Mouse (Mus musculus) gastrocnemius, postnatal 36 days (tissue): ENCODE measurements around the gene Cacng7. TPM values are rescaled to one million over a fixed set of nuclear protein-coding genes. Genes with fewer than 3 reads are reported as not detected.

Source experiments
- DNase-seq, 2 experiments: peaks; one replicate each; pipeline ENCODE4 v3.0.0; 2022
- intact Hi-C: fragments of 180-260 bp; cut with DNase I; formaldehyde crosslinking; loops from one replicate; pipeline ENCODE4 v1.15.1; 2025
- total RNA-seq, 2 experiments: library from RNA; stranded (reverse); gene quantifications; 2 replicates each; pipeline ENCODE4 v1.2.3; 2021

Gene Cacng7
- total RNA-seq, 2 experiments from 2014 or later = 9.0 to 9.7 TPM

DNA sequence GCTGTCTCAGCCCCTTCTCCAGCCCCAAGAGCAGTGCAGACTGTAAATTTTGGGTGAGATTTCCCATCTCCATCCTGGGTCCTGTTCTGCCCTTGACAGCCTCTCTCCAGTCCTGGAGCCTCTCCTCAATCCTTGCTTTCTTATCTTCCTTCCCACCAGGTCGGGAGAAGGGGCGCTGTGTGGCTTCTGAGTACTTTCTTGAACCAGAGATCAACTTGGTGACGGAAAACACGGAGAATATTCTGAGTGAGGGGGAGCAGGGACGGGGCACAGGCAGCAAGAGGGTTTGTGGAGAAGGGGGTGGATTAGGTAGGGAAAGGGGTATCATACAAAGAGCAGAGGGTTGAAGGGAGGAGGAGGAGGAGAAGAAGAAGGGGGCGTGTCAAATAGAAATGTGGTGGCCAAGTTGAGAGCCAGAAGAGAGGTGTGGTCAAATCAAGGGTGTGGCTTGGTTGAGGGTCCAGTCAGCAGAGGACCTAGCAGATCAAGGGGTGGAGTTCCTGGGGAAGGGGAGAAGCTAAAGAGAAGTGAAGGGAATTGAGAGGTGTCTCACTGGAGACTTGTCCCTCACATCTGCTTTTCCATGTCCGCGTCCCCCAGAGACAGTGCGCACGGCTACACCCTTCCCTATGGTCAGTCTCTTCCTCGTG is 5.7 kb downstream of the Cacng7 start:
- intact Hi-C loops = no loop called here
- DNase-seq = no peak

DNA sequence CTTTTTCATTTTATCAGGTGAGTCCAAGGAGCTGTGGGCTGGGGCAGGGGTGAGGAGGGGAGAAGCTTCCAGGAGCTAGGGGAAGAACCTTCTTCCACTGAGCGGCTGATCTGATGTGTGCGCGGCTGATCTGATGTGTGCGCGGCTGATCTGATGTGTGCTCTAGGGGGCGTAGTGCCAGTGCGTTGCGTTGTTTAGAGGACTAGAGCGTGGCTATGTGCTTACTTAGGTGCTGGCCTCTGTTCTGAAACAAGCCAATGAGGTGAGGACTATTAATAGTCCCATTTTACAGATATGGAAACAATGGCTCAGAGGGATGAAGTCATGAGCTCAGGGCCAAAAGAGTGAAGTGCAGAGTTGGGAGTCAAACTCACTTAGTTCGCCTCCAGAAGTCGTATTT is 6.3 kb downstream of the Cacng7 start:
- intact Hi-C loops = no loop called here
- DNase-seq = no peak

DNA sequence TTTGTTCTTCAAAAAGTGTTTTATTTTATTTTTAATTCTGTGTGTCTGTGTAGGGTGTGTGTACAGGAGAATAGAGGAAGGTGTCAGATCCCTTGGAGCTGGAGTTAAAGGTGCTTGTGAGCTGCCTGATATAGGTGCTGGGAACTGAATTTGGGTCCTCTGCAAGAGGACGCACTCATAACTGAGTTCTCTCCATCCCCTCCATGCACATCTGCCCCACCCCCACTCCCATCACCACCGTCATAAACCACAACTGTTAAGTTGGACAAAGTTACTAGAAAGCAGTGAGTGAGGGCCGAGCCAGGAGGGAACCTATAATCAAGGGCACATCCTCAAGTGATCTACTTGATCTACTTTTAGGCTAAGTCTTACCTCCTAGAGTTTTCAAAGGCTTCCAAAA is 11.1 kb downstream of the Cacng7 start:
- no peak for DNase-seq
- intact Hi-C loops = no loop called here

DNA sequence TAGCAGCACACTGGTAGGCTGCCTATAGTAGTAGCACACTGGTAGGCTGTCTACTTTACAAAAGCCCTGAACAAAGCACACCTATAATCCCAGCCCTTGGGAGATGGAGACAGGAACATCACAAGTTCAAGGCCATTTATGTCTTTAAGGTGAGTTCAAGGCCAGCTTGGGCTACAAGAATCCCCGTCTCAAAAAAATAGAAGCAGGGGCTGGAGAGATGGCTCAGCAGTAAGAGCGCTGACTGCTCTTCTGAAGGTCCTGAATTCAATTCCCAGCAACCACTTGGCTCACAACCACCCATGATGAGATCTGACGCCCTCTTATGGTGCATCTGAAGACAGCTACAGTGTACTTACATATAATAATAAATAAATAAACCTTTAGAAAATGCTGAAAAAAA is 12.5 kb downstream of the Cacng7 start:
- intact Hi-C loops = no loop called here
- no peak for DNase-seq

DNA sequence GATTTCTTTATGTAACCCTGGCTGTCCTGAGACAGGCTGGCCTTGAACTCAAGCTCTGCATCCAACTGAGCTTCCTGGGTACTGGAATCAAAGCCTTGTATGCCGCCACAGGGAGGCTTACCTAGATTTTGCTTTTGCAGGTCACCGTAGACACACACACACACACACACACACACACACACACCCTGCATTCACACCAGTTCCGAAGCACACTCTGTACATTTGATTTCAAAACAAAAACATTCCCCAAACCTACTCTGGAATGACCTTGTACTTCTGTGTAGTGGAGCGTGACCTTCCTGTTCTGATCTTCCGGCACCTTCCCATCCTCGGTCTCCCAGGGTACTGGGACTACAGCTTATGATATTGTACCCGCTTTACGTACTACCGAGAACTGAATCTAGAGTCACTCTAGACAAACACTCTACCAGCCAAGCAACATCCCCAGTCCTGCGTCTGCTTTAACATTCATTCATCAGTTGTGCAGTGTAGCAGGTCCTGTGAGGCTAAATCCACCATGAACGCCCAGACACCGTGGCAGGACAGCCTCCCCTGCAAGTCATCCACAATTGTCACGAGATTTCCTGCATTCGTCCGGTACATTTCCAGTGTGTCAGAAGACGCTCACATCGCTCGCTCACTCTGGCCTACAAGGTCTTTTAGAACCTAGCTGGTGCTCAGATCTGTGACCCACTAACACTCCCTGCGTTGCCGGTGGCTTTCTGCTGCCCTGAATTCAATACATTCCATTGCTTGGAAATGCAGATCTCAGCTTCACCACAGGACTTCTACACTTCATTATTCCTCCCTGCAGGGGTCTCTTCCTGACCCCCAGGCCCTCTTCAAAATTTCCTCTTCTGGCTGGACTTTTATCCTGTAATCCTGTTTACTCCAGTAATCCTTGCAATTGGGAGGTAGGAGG is 14.9 kb downstream of the Cacng7 start:
- intact Hi-C loops = no loop called here
- DNase-seq = no peak

DNA sequence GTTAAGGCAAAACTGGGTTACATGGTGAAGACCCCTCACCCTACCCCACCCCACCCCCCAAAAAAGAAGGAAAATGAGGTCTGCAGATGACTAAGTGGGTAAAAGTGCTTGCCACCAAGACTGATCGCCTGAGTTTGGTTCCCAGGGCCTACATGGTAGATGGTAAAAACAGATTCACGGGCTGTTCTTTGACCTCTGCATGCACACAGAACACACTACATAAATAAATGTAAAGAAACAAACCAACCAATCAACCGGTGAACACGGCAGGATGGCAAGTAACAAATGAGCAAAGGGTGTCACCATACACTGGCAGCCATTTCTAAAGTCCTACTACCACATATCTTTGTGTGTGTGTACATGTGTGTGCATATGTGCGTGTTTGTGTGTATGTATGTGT is 15.6 kb downstream of the Cacng7 start:
- DNase-seq = no peak
- intact Hi-C loops = no loop called here

DNA sequence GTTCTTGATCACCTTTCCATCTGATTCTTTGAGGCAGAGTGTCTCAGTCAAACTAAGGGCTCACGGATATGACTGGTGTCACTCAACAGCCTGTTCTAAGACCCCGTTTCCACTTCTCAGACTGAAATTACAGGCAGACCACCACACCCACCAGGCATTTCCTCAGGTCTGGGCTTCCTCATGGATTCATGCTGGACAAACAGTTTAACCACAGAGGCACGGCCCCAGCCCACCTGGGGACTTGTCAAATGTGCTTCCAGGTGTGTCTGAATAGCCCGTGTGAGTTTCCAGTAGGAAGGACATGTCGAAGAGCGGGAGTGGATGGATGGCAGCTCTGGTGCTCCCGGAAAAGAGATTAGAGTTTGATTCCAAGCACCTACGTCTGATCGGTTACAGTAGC is 17.0 kb downstream of the Cacng7 start:
- intact Hi-C loops = no loop called here
- DNase-seq = no peak

DNA sequence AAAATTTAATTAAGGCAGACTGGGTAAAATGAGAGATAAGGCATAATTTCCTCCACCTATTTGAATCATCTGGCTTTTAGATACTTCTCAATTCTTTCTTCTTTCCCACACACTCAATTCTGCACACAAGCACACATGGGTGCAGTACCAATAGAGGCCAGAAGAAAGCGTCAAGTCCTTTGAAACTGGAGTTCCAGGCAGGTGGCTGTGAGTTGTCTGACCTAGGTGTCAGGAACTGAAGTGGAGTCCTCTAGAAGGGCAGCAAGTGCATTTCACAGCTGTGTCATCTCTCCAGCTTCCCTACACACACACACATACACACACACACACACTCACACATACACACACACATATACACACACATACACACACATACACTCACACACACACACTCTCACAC is 18.8 kb downstream of the Cacng7 start:
- intact Hi-C loops = no loop called here
- DNase-seq = no peak

DNA sequence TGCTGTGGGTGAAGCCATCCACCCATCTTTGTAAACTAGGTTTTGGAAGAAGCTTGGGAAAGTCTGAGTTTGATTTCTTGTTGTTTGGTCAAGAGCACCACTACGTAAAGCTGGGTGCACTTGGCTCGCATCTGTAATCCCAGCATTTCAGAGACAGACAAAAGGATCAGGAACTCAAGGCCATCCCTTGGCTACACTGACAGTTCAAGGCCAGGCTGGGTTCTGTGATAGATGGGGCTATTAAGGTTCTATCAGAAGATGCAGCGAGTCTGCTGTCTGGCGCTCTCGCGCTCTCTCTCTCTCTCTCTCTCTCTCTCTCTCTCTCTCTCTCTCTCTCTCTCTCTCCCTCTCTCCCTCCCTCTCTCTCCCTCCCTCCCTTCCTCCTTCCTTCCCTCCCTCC is 22.1 kb downstream of the Cacng7 start:
- intact Hi-C loops = no loop called here
- DNase-seq = no peak

DNA sequence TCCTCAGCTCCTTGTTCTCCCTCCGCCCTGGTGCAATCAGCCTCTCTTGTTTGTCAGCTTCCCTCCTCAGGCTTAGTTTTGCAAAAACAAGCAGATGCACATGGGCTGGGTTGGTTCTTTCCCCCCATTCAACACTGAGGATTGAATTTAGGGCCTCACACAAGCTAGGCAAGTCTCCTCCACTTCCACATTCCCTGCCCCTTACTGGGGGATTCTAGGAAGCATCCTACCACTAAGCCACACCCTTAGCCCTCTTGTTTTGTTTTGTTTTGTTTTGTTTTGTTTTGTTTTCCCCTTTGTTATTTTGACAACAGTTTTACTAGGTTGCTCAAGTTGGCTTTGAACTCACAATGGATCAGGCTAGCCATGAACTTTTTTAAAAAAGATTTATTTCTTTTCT is 27.9 kb downstream of the Cacng7 start:
- intact Hi-C loops = no loop called here
- DNase-seq = no peak

DNA sequence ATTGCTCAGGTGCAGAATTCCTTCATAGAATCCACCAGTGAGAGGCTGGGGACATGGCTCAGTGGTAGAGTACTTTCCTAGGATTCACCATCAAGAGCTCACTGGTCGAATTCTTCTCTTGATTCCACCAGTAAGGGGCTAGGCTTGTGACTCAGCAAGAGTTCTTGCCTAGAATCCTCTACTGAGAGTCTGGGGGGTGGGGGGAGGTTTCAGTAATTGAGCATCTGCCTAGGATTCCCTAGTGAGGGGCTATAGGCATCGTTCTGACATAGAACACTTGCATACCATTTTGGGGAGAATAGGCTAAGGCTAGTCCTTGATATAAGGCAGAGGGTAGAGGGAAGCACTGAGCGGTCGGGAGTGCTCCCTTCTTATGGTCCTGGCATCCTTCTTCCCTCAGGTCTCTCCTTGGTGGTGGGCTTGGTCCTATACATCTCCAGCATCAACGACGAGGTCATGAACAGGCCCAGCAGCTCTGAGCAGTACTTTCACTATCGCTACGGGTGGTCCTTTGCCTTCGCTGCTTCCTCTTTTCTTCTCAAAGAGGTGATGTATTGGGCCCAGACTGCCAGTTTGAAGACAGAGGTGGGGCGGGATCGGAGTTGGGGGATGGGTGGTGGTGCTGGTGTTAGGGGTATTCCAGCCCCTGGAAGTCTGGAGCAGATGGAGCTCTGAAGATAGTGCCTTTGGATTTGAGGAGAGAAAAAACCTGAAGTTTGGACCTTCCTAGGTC is 33.0 kb downstream of the Cacng7 start:
- no peak for DNase-seq
- intact Hi-C loops = no loop called here

DNA sequence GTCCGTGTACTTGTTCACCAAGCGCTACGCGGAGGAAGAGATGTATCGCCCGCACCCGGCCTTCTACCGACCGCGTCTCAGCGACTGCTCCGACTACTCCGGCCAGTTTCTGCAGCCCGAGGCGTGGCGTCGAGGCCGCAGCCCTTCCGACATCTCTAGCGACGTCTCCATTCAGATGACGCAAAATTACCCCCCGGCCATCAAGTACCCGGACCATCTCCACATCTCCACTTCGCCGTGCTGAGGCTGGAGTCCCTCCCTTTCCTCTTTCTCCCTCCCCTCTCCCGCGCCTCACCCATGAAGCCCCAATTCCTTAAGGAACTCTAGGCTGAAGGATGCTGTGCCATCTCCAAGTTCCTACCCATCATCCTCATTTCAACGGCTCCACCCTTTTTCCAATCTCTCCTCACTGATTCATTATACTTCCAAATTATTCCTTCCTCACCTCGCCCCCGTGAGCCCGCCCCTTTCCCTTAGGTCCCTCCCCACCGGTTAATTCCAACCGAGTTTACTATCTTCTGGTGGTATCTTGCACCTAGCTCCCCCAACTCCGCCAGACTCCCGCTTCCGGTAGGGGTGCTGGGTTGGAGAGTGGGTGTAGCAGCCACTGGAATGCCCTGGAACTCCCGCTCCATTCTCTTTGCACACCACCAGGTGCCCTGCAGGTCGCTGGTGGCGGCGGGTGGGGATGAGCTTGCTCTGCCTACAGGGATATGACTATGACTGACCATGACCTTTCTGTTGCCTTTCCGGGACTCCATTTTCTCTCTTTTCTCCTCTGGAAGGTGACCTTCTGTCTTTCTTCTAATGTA is 34.2 kb downstream of the Cacng7 start:
- no peak for DNase-seq
- intact Hi-C loops = no loop called here

DNA sequence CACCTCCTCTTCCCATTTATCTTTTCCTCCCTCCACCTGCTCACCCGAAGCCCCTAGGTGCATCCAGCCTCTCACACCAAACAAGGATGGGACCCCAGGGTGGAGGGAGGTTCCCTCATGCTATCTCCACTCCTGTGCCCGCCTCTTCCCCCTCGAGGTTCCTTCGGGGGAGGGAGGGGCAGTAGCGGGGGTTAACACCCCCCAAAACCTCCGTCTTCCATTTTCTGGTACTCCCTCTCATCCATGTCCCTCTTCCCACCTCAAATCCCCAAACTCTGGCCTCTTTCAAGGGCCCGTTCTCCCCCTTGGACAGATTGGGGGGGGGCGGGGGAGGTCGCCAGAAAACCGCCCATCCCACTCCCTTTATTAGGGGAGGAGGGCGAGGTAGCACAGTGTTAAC is 34.8 kb downstream of the Cacng7 start:
- intact Hi-C loops = no loop called here

DNA sequence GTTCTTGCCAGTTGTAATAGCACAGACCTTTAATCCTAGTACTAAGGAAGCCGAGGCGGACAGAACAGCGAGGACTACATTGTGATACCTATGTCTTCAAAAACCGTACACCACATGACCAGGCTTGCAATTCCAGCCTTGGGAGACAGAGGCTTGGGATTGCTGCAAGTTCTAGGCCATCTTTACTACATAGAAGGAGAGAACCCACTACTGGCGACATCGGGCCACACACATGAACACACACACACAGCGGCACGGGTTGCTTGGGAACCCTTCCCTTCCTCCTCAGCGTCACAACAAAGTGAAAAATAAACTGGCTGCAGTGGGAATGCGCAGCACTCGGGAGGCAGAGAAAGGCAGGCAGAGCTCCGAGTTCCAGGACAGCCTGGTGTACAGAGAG is 35.6 kb downstream of the Cacng7 start:
- intact Hi-C loops = no loop called here
- DNase-seq = no peak

More for the DNA sequence above, 34.8 kb downstream of the Cacng7 start:
- no peak for DNase-seq

DNA sequence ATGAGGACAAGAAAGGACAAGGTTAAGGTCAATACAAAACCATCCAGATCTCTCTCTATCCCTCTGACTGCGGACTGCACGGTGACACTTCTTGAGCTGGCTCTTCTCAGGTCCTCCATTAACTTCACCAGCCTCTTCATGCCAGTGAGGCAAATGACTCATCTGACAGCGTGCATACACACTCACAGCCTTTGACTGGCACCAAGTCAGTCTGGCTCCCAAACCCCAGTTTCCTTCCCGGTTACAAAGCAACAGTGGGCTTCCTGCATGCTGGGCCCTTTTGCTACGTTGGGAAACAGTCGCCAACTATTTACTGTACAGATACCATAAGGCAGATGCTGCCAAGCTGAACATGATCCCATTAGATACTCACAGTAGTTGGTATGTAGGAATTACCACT is 36.4 kb downstream of the Cacng7 start:
- DNase-seq = no peak
- intact Hi-C loops = no loop called here

DNA sequence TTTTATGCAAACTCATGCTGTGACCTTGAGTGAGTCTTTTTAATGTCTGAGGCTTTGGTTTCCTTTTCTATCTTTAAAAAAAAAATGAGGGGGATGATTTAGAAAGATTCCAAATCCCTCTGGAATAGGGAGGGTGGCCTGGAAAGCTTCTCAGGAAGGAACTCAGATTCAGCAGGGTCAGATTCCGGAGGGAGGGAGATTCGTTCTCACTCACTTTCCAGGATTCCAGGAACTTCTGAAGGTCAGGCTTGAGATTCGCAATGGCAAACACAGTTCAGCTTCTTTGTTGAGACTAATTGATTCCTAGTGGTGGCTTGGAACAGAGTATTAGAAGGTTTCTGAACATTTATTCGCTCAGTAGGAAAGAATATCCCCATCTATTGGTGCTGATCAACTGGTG is 37.7 kb downstream of the Cacng7 start:
- intact Hi-C loops = no loop called here
- DNase-seq = no peak

DNA sequence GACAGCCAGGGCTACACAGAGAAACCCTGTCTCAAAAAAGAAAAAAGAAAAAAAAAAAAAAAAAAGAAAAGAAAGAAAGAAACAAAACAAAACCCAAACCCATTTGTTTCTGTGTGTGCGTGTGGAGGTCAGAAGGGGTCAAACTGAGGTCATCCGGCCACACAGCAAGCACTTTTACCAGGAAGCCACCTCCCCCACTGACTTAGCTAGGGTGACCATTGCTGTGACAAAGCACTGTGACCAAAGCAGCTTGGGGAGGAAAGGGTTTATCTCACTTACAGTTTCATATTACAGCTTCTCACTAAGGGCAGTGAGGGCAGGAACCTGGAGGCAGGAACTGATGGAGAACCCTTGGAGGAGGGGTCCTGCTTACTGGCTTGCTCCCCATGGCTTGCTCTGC is 39.6 kb downstream of the Cacng7 start:
- intact Hi-C loops = no loop called here
- no peak for DNase-seq

DNA sequence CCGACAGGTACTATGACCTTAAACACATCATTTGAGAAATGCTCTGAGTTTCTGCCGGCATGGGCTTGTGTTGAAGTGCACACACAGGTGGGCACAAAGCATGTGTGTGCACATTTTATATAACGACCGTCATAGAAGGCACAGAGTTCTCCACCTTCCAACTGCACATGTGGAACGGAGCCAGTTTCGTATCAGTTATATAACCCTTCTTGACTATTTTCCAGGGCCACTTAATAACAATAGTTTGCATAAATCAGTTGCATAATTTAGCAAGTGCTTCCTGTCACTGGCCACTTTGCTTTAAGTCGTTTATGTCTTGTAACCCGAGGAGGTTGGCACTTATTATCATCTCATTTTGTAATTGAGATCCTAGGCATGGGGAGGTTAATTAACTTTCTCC is 41.0 kb downstream of the Cacng7 start:
- intact Hi-C loops = no loop called here
- DNase-seq = no peak

DNA sequence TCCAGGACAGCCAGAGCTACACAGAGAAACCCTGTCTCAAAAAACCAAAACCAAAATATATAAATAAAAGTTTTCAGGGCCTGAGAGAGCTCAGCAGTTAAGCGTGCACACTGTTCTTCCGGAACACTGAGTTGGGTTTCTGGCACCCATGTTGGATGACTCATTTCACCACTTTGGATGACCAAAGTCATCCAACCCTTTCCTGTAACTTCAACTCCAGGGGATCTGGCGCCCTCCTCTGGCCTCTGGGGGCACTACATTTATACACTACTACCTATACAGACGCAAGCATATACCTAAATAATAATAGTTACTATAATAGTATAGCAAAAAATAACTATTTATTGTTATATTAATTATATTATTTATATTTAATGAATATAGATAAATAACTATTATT is 44.1 kb downstream of the Cacng7 start:
- intact Hi-C loops = loop anchor here (5.0 kb wide), 2 partner anchors 50 to 155 kb away; no protein-coding TSS in a partner anchor
- peak; percentile 56 to 57 for DNase-seq

DNA sequence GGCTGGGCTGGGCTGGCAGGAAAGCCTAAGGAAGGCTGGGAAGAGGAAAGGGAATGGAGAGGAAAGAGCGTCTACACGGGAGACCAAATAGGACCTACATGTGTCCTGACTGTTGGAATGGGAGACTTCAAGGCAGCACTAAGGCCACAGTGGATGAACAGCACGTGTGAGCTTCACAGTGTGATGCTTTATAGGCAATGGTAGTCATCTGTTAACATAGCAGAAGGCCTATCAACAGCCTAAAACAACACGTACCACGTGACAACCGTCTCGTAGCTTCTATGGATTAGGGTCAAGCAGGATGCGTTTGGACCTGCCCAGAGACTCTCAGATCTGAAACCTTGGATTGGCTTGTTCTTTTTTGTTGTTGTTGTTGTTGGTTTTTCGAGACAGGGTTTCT is 49.4 kb downstream of the Cacng7 start:
- intact Hi-C loops = no loop called here
- DNase-seq = no peak
